Mouse (Mus musculus): ENCODE measurements at regions not wholly inside any gene's neighbourhood (a gene's known extent, or its start where the extent isn't known, plus 50 kb on each side); places are given as distances from the start of the nearest gene placed in this dataset.
"Not testable (repeated sequence)": the region's sequence is repeated elsewhere in the genome, so short reads cannot be mapped to it uniquely, and the experiment has no call there.

DNA sequence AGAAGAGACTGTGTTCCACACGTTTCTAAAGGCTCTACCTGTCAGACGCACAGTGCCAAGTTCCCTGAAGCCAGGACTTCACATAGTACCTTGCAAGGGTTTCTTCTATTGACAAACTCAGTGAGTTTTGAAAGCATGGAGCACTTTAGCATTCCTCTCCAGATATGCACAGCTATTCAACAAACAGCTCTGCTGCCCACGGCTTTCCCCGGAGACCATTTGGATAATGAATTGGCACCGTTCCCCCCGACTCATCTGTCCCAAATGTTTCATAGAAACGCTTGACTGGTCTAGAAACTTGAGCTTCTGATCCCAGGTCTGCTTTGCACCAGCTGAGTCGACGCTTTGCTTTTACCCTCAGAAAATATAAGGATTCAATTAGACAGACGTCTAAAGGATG lies 162.2 kb upstream of the St6galnac5 start:
- H3K27me3 ChIP-seq (ENCODE audit: low read depth, poor library complexity, severe bottlenecking), result no peaks in the 10 kb centered on the region
- H3K4me3 ChIP-seq, result no peak overlapping the region
- H3K36me3 ChIP-seq, result no peaks in the 10 kb centered on the region
- WGBS, result 87% methylated on average over 10 of the region's 10 CpGs
- no peaks in the 10 kb centered on the region for H3K9me3 ChIP-seq (replicated peaks)
- DNase-seq (ENCODE audit: low spot score), result no peak
- H3K27ac ChIP-seq, result no peak overlapping the region
- peaks cover 5% of the 10 kb centered on the region for H3K4me1 ChIP-seq

DNA sequence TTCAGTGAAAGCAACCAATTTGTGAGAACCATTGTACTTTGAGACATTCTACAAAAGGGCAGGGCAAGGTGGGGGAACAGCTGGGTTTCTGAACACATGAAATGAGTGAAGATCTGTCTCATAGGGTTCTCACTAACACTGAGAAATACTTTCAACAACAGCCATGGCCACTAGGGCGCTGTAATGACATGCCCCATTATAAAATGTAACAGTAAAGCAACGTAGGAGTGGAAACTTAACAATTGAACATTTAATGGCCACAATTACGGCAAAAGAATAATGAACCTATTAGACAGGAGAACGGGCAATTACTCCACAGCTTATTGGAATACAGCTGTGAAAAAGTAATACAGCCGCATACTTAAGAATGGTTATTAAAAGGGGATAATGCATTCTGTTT lies 158.9 kb upstream of the St6galnac5 start:
- Histone ChIP-seq H3K27me3 (ENCODE audit: low read depth, poor library complexity, severe bottlenecking) (no peaks in the 10 kb centered on the region), H3K36me3 (no peaks in the 10 kb centered on the region), H3K4me3 (no peak overlapping the region), H3K27ac (no peak overlapping the region), H3K9me3 (replicated peaks) (no peaks in the 10 kb centered on the region), H3K4me1 (no peaks in the 10 kb centered on the region)
- DNase-seq (ENCODE audit: low spot score), result no peak
- 85% methylated on average over 5 of the region's 5 CpGs for WGBS

- DNase-seq (ENCODE audit: low spot score), result peak; percentile 6
- no peak overlapping the region for H3K27ac ChIP-seq
- no peaks in the 10 kb centered on the region for H3K4me1 ChIP-seq
- H3K9me3 ChIP-seq (replicated peaks), result no peaks in the 10 kb centered on the region
- no peak overlapping the region for H3K4me3 ChIP-seq
- WGBS, result 87% methylated on average over 5 of the region's 5 CpGs
- no peaks in the 10 kb centered on the region for H3K27me3 ChIP-seq (ENCODE audit: low read depth, poor library complexity, severe bottlenecking)
- H3K36me3 ChIP-seq, result no peaks in the 10 kb centered on the region
These were observed 143.3 kb upstream of the St6galnac5 start for GRCm38 (mm10) chr3:153125335-153125734.

DNA sequence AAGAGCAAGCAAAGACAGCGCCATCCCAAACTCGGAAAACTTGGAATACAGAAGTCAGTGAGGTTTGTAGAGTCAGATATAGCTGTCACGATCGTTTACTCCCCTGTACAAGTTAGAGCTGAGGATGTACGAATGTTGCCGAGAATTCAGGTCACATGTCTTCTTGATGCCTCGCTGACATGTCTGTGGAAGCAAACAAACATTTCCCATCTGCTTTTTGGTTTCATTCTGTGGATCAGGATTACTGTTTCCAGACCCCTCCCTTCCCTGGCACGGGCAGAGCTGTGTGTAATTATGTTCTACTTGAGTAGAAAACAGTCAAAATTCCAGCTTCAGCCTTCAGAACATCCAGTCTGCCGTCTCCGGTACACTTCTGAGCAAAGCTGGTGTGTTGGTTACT lies 139.9 kb upstream of the St6galnac5 start:
- Histone ChIP-seq H3K4me3 (no peak overlapping the region), H3K36me3 (no peaks in the 10 kb centered on the region), H3K27ac (no peak overlapping the region), H3K4me1 (no peaks in the 10 kb centered on the region), H3K27me3 (ENCODE audit: low read depth, poor library complexity, severe bottlenecking) (no peaks in the 10 kb centered on the region), H3K9me3 (replicated peaks) (no peaks in the 10 kb centered on the region)
- 92% methylated on average over 10 of the region's 10 CpGs for WGBS
- DNase-seq (ENCODE audit: low spot score), result no peak

GRCm38 (mm10) chr3:153119142-153119541 lies 137.1 kb upstream of the St6galnac5 start:
- Histone ChIP-seq H3K4me3 (no peak overlapping the region), H3K27ac (no peak overlapping the region), H3K4me1 (no peaks in the 10 kb centered on the region), H3K9me3 (replicated peaks) (no peaks in the 10 kb centered on the region), H3K27me3 (ENCODE audit: low read depth, poor library complexity, severe bottlenecking) (no peaks in the 10 kb centered on the region), H3K36me3 (no peaks in the 10 kb centered on the region)
- WGBS, result 88% methylated on average over 5 of the region's 5 CpGs
- no peak for DNase-seq (ENCODE audit: low spot score)

DNA sequence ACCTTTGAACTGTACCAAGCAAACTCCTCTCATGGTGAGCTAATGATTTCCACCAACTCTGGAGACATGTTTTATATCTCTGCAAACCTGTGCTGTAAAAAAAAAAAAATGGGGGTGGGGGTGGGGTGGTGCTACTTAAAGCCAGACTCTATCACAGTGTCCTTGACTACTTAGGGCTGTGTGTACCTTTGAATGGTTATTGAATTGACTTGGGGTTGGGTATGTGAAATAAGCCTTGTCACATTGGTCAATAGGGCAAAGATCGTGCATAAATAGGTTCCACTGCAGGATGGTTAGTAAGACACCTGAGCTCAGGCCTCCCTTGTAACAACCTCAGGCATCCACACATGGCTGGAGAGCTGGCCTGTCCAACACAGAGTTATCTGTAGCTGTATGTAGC lies 136.6 kb upstream of the St6galnac5 start:
- Histone ChIP-seq H3K27me3 (ENCODE audit: low read depth, poor library complexity, severe bottlenecking) (no peaks in the 10 kb centered on the region), H3K27ac (no peak overlapping the region), H3K4me1 (no peaks in the 10 kb centered on the region), H3K36me3 (no peaks in the 10 kb centered on the region), H3K4me3 (no peak overlapping the region), H3K9me3 (replicated peaks) (no peaks in the 10 kb centered on the region)
- DNase-seq (ENCODE audit: low spot score), result peak; percentile 7
- 91% methylated on average over 1 of the region's 1 CpGs for WGBS

- no peak for DNase-seq (ENCODE audit: low spot score)
- Histone ChIP-seq H3K4me3 (no peak overlapping the region), H3K4me1 (no peaks in the 10 kb centered on the region), H3K36me3 (no peaks in the 10 kb centered on the region), H3K27ac (no peak overlapping the region), H3K27me3 (ENCODE audit: low read depth, poor library complexity, severe bottlenecking) (no peaks in the 10 kb centered on the region), H3K9me3 (replicated peaks) (no peaks in the 10 kb centered on the region)
- 94% methylated on average over 5 of the region's 5 CpGs for WGBS
These were observed 123.5 kb upstream of the St6galnac5 start for GRCm38 (mm10) chr3:153105591-153105990.

DNA sequence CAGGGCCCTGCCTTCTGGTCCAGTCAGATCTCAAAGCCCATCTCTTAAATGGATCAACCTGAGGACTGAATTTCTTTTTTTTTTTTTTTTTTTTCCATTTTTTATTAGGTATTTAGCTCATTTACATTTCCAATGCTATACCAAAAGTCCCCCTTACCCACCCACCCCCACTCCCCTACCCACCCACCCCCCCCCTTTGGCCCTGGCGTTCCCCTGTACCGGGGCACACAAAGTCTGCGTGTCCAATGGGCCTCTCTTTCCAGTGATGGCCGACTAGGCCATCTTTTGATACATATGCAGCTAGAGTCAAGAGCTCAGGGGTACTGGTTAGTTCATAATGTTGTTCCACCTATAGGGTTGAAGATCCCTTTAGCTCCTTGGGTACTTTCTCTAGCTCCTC lies 108.5 kb upstream of the St6galnac5 start:
- 94% methylated on average over 4 of the region's 4 CpGs for WGBS
- DNase-seq (ENCODE audit: low spot score); H3K27ac ChIP-seq; H3K4me3 ChIP-seq; H3K27me3 ChIP-seq (ENCODE audit: low read depth, poor library complexity, severe bottlenecking); H3K9me3 ChIP-seq (replicated peaks); H3K4me1 ChIP-seq; H3K36me3 ChIP-seq: not testable (repeated sequence)

GRCm38 (mm10) chr3:153085096-153085788 lies 103.2 kb upstream of the St6galnac5 start:
- DNase-seq (ENCODE audit: low spot score), result peak; percentile 59
- Histone ChIP-seq H3K9me3 (replicated peaks) (no peaks in the 10 kb centered on the region), H3K27ac (peak overlapping the region; percentile 74), H3K27me3 (ENCODE audit: low read depth, poor library complexity, severe bottlenecking) (no peaks in the 10 kb centered on the region), H3K4me3 (peak overlapping the region; percentile 4; the same call in 1 of the 2 replicates), H3K4me1 (peaks cover 31% of the 10 kb centered on the region), H3K36me3 (no peaks in the 10 kb centered on the region)
- WGBS, result 55% methylated on average over 17 of the region's 17 CpGs

DNA sequence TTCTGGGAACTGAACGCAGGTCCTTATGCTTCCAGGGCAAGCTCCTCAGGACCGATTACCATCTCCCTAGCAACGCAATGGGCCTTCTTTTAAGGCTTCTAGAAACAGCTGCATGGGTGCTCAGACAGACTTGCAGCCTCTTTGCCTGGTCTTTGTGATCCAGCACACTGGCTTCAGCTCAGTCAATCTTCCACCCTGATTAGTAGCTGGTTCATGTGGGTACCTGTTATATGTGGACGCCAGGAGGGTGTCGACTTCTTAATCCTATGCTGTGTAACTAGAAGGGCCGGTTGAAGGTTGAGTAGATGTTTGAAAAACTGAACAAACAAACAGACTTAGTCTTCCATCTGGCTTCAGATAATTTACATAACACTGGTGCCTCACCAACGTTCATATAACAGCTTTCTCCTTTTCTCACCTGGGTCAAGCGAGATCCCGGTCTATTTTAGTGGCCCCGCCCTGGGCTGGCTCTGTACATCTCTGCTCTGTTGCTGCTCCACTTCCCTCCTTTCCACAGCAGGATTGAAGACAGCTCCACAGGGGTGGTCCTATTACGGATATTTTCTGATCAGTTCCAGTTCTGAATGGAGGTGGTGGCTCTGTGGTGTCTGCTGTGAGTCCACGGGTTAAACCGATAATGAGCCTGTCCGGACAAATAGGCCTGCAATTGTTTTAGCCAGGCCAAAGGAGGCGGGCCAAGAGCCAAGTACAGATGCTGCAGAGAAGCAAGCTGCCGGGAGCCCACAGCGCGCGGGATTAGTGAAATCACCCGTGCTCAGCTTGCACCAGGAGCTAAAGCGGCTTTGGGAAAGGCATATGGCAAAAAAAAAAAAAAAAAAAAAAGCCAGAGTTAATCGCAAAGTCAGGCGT lies 102.4 kb upstream of the St6galnac5 start:
- no peaks in the 10 kb centered on the region for H3K9me3 ChIP-seq (replicated peaks)
- H3K27me3 ChIP-seq (ENCODE audit: low read depth, poor library complexity, severe bottlenecking), result no peaks in the 10 kb centered on the region
- peaks cover 31% of the 10 kb centered on the region for H3K4me1 ChIP-seq
- no peaks in the 10 kb centered on the region for H3K36me3 ChIP-seq
- peak overlapping the region; percentile 74; the same call in 1 of the 2 replicates for H3K27ac ChIP-seq
- 67% methylated on average over 23 of the region's 23 CpGs for WGBS
- peak overlapping the region; percentile 4; the same call in 1 of the 2 replicates for H3K4me3 ChIP-seq
- DNase-seq (ENCODE audit: low spot score), result peak; percentile 45

DNA sequence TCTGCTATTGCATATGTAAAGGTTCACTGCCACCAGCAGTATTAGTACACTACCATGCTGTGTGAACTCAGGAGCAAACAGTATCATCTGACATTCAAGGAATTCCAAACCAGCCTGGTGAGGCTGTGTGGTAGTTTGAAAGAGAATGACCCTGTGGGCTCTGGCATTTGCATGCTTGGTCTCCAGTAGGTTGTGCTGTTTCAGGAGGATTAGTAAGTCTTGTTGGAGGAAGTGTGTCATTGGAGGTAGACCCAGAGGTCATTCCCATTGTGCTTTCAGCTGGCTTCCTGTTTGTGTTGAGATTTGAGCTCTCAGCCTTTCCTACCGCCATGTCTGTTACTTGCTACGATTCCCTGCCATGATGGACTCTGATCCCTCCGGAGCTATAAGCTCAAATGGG lies 98.3 kb upstream of the St6galnac5 start:
- Histone ChIP-seq H3K9me3 (replicated peaks) (no peaks in the 10 kb centered on the region), H3K27me3 (ENCODE audit: low read depth, poor library complexity, severe bottlenecking) (no peaks in the 10 kb centered on the region), H3K4me1 (peaks cover 25% of the 10 kb centered on the region), H3K36me3 (no peaks in the 10 kb centered on the region), H3K27ac (no peak overlapping the region), H3K4me3 (no peak overlapping the region)
- 89% methylated on average over 3 of the region's 3 CpGs for WGBS
- no peak for DNase-seq (ENCODE audit: low spot score)

GRCm38 (mm10) chr3:153077846-153078703 lies 96.0 kb upstream of the St6galnac5 start:
- H3K4me1 ChIP-seq, result peaks cover 7% of the 10 kb centered on the region; the same call in 1 of the 2 replicates
- DNase-seq (ENCODE audit: low spot score), result no peak
- no peak overlapping the region for H3K27ac ChIP-seq
- H3K36me3 ChIP-seq, result no peaks in the 10 kb centered on the region
- H3K27me3 ChIP-seq (ENCODE audit: low read depth, poor library complexity, severe bottlenecking), result no peaks in the 10 kb centered on the region
- 91% methylated on average over 14 of the region's 14 CpGs for WGBS
- H3K4me3 ChIP-seq, result no peak overlapping the region
- H3K9me3 ChIP-seq (replicated peaks), result no peaks in the 10 kb centered on the region

Measured in limb, embryonic 10.5 days (tissue).